Mouse (Mus musculus) midbrain, embryonic 13.5 days (tissue): ENCODE results near the gene Kmt2a. TPM values are rescaled to one million over a fixed set of nuclear protein-coding genes. Genes with fewer than 3 reads are reported as not detected.

Experiments used
- ATAC-seq: fragments of 200-750 bp; cut with Nextera tagmentation; 2 replicates; pipeline ENCODE4 v1.8.0; 2017; ENCODE audit warnings: mild to moderate bottlenecking, moderate TSS enrichment, moderate library complexity
- H3K27ac ChIP-seq: fragments of 300-500 bp; sonication (generic); 2 replicates; pipeline ENCODE4 v1.5.1; 2015; ENCODE audit warnings: inconsistent platforms, mild to moderate bottlenecking, moderate library complexity
- H3K27me3 ChIP-seq: fragments of 300-500 bp; sonication (generic); 2 replicates; pipeline ENCODE4 v1.6.1; 2015; ENCODE audit warnings: mild to moderate bottlenecking, inconsistent platforms
- H3K36me3 ChIP-seq: fragments of 300-500 bp; sonication (generic); 2 replicates; pipeline ENCODE4 v1.6.1; 2015; ENCODE audit warnings: mild to moderate bottlenecking, inconsistent platforms
- H3K4me1 ChIP-seq: fragments of 300-500 bp; sonication (generic); replicated peaks from 2 replicates; pipeline ENCODE4 v1.6.1; 2015; ENCODE audit warnings: inconsistent platforms
- H3K4me2 ChIP-seq: fragments of 300-500 bp; sonication (generic); replicated peaks from 2 replicates; pipeline ENCODE4 v1.6.1; 2015; ENCODE audit warnings: moderate library complexity, mild to moderate bottlenecking, inconsistent platforms
- H3K4me3 ChIP-seq: fragments of 300-500 bp; sonication (generic); replicated peaks from 2 replicates; pipeline ENCODE4 v1.5.1; 2015; ENCODE audit warnings: mild to moderate bottlenecking, inconsistent platforms
- H3K9ac ChIP-seq: fragments of 300-500 bp; sonication (generic); replicated peaks from 2 replicates; pipeline ENCODE4 v1.6.1; 2015; ENCODE audit warnings: mild to moderate bottlenecking, inconsistent platforms
- H3K9me3 ChIP-seq: fragments of 300-500 bp; sonication (generic); 2 replicates; pipeline ENCODE4 v1.6.1; 2016; ENCODE audit warnings: mild to moderate bottlenecking, inconsistent platforms
- WGBS: fragments of 180-500 bp; shearing (Covaris S2); methylation state at CpG from one replicate; pipeline ENCODE4 v1.1.7; 2015; 5-methylcytosine and 5-hydroxymethylcytosine counted together
- polyA plus RNA-seq: library from polyadenylated mRNA; unstranded; fragments of >200 nt; fragmentation: Nextera tagmentation; extraction: Ambion mirVana; gene quantifications from 2 replicates; pipeline ENCODE4 v1.2.1, GENCODE M21; 2015

Gene Kmt2a
- polyA plus RNA-seq, 1 experiment from 2014 or later: 24.7 TPM

DNA sequence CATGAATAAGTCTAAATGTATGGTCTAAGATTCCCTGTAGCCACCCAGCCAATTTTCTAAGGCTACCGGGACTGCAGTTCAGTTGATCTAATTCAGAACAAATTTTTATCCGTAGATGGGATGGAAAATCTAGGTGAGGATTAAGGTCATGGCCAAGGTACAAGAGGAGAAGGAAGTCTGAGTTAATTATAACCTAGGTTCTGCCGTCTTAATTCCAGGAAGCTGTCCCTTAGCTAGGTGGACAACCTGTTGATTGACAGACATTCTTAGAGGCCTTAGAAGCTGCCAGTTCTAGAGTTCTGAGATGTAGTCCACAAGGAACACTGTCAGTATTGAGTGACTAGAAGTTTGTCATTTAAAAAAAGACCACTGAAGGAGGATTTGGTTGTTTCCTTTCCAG lies 18.6 kb upstream of the Kmt2a start:
- H3K4me1 ChIP-seq: peaks cover 5% of the 10 kb centered on the region; the same call in 1 of the 2 replicates
- no peak overlapping the region for H3K4me3 ChIP-seq
- ATAC-seq: no peak
- no peaks in the 10 kb centered on the region for H3K9me3 ChIP-seq
- WGBS: 95% methylated on average over 3 of the region's 3 CpGs
- H3K4me2 ChIP-seq: no peak overlapping the region
- H3K36me3 ChIP-seq: no peaks in the 10 kb centered on the region
- H3K27ac ChIP-seq: no peak overlapping the region
- no peaks in the 10 kb centered on the region for H3K27me3 ChIP-seq
- no peak overlapping the region for H3K9ac ChIP-seq

DNA sequence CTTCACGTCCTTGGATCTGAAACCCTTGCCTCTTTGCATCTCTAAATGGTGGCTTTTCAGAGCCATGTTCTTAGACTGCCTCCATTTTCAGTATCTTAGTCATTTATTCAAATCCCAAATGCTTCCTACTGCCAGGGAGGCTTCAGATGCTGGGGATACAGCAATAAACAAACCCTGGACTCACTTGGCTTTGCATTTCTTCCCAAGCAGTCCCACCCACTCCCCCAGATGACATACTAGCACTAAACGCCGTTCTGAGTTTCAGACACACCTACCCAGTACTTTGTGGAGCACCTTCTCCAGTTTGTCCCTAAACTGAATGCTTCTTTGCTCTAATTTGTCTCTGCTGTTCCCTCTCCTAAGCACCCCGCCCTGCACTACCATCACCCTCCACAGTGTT lies 15.9 kb upstream of the Kmt2a start:
- peaks cover 5% of the 10 kb centered on the region; the same call in 1 of the 2 replicates for H3K4me1 ChIP-seq
- H3K9ac ChIP-seq: no peak overlapping the region
- ATAC-seq: no peak
- H3K4me3 ChIP-seq: no peak overlapping the region
- no peaks in the 10 kb centered on the region for H3K9me3 ChIP-seq
- H3K27ac ChIP-seq: no peak overlapping the region
- no peaks in the 10 kb centered on the region for H3K36me3 ChIP-seq
- no peak overlapping the region for H3K4me2 ChIP-seq
- H3K27me3 ChIP-seq: 0 out of 2 replicates have a peak, but pooled peaks cover 2% of the 10 kb centered on the region
- WGBS: 61% methylated on average over 4 of the region's 4 CpGs

DNA sequence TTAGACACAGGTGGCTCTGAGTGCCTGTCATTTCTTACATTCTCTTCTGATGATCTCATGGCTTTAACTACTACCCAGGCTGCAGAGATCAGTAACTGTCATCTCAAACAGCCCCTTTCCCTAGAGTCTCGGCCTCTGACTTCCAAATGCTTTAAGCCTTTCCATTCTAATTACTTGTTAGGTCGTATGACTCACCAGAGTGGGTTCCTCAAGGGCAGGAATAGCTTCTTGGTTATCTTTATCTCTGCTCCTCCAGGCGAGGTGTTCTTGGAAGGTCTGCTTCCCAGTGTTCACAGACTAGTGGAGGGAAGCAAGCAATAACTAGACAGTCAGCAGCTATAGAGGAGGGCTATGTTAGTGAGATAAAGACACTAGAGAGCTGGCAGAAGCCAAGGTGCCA lies 11.6 kb upstream of the Kmt2a start:
- ATAC-seq: no peak
- WGBS: 73% methylated on average over 3 of the region's 3 CpGs
- H3K4me2 ChIP-seq: no peak overlapping the region

DNA sequence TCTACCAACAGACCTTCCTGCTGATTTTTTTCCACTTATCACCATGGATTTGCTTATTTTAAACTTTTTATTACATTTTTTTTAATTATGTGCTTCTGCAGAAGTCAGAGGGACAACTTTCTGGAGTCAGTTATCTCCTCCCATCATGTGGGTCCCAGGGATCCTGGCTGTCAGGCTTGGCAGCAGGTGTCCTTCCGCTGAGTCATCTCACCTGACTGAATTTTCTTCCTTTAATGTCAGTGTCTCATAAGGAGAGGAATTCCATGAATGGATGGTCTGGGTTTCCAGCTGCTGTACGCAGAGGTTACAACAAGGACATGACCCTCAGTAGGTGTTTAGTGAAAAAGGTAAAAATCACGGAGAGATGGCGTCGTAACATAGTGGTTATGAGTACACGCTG lies 10.1 kb upstream of the Kmt2a start:
- Histone ChIP-seq H3K4me2 (no peak overlapping the region), H3K27me3 (0 out of 2 replicates have a peak, but pooled peaks cover 2% of the 10 kb centered on the region), H3K9ac (no peak overlapping the region), H3K4me3 (no peak overlapping the region), H3K9me3 (no peaks in the 10 kb centered on the region), H3K27ac (no peak overlapping the region), H3K4me1 (no peaks in the 10 kb centered on the region), H3K36me3 (no peaks in the 10 kb centered on the region)
- WGBS: 87% methylated on average over 6 of the region's 6 CpGs
- ATAC-seq: no peak

More for the DNA sequence above, 11.6 kb upstream of the Kmt2a start:
- no peaks in the 10 kb centered on the region for H3K9me3 ChIP-seq
- no peak overlapping the region for H3K27ac ChIP-seq
- no peaks in the 10 kb centered on the region for H3K36me3 ChIP-seq
- no peak overlapping the region for H3K9ac ChIP-seq
- 0 out of 2 replicates have a peak, but pooled peaks cover 2% of the 10 kb centered on the region for H3K27me3 ChIP-seq
- H3K4me1 ChIP-seq: peaks cover 5% of the 10 kb centered on the region; the same call in 1 of the 2 replicates
- H3K4me3 ChIP-seq: no peak overlapping the region

DNA sequence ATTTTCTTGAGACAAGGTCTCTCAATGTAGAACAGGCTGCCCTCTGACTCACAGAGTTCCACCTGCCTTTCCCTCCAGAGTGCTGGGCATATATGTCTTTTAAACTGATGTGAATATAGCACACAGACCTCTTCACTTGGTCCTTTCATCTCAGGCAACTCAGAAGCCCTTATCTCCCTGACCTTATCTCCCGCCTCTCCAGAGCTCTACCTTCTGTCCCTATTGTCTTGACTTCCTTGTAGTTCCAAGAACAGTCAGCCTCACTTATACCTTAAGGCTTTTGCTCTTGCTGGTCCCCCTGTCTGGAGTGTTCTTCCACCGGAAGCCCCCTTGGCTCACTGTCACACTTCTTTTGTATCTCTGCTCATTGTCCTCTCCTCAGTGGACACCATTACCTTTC lies 9.0 kb upstream of the Kmt2a start:
- H3K36me3 ChIP-seq: no peaks in the 10 kb centered on the region
- no peak overlapping the region for H3K4me3 ChIP-seq
- H3K27ac ChIP-seq: no peak overlapping the region
- no peaks in the 10 kb centered on the region for H3K4me1 ChIP-seq
- 0 out of 2 replicates have a peak, but pooled peaks cover 2% of the 10 kb centered on the region for H3K27me3 ChIP-seq
- no peak overlapping the region for H3K9ac ChIP-seq
- no peak for ATAC-seq
- no peak overlapping the region for H3K4me2 ChIP-seq
- no peaks in the 10 kb centered on the region for H3K9me3 ChIP-seq
- 55% methylated on average over 2 of the region's 2 CpGs for WGBS

DNA sequence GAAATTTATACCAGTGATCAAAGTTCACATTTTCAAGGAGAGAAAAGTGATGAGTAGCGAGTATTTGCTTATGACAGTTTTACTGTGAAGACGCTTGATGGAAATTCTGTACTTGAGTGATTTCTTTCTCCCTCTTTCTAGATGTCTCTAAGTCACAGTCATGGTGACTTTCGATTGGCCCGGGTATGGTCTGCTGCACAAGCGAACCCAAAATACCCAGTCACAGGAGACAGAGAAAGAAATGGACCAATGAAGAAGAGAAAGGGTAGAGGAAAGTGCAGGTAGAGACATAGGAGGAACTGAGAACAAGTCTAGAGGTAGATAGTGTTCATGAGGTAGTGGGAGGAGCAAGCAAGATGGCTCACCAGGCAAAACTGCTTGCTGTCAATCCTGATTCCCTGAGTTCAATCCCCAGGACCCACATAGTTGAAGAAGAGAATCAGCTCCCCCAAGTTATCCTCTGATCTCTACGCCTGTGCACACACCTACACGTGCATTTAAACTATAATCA lies 7.1 kb upstream of the Kmt2a start:
- no peak for ATAC-seq
- Histone ChIP-seq H3K4me3 (no peak overlapping the region), H3K36me3 (no peaks in the 10 kb centered on the region), H3K4me1 (peaks cover 3% of the 10 kb centered on the region; the same call in 1 of the 2 replicates), H3K4me2 (no peak overlapping the region), H3K27me3 (no peaks in the 10 kb centered on the region), H3K27ac (no peak overlapping the region), H3K9me3 (no peaks in the 10 kb centered on the region), H3K9ac (no peak overlapping the region)
- 84% methylated on average over 7 of the region's 7 CpGs for WGBS

DNA sequence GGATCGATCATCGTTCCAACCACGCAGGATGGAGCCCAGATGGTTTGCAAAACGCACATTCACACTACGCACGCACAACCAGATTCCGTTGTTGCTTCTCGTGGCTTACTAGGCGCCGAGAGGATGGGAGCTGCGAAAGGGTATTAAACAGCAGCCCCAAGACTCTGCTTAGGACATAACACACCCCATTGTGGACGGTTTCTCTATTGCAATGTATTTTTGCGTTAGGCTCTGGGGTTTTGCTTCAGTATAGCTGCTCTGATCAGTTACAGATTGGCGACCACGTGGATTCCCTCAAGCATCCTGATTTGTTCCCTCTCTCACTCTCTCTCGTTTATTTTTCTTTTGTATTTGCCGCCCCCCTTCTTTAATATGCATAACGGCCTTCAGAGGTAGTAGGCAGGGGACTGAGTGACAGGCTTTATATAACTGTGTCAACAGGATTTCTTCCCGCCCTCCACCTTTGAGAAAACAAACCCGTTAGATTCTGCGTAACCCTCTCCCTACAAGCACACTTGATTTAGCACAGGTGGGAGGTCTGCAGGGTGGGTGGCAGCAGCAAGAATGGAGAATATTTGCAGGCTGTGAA lies 2.0 kb upstream of the Kmt2a start:
- Histone ChIP-seq H3K4me1 (peaks cover 24% of the 10 kb centered on the region), H3K27ac (peak overlapping the region; percentile 100), H3K36me3 (no peaks in the 10 kb centered on the region), H3K27me3 (no peaks in the 10 kb centered on the region), H3K4me3 (peak overlapping the region; percentile 98), H3K4me2 (peak overlapping the region; percentile 91), H3K9me3 (no peaks in the 10 kb centered on the region), H3K9ac (peak overlapping the region; percentile 98)
- ATAC-seq: peak; percentile 31
- 0% methylated on average over 21 of the region's 21 CpGs for WGBS

DNA sequence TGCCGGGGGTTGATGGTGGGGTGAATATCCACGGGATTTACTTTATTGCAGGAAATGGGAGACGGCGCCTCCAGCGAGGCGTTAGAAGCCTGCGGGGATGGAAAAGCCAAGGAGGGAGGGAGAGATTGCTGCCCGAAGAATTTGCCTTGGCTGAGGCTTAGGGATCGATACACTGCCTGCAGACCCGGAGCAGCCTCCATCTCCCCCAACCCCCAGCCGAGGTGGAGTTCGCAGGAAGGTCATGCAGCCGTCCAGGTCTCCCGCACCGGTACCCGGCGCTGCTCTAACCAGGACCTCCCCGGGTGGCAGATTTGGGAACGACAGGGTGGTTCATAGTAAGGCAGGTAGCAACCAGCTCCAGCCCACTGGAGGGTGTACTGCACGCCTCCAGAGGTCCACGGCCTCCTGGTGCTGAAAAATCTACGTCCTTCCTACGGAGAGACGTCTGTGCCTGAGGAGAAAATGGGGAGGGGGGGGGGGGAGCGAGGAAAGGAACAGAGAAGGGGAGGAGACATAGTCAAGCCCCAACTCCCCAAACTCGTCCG lies 1.4 kb upstream of the Kmt2a start:
- Histone ChIP-seq H3K4me3 (peak overlapping the region; percentile 98), H3K9me3 (no peaks in the 10 kb centered on the region), H3K27ac (peak overlapping the region; percentile 100), H3K27me3 (no peaks in the 10 kb centered on the region), H3K9ac (peak overlapping the region; percentile 98), H3K4me1 (peaks cover 30% of the 10 kb centered on the region), H3K36me3 (no peaks in the 10 kb centered on the region), H3K4me2 (peak overlapping the region; percentile 91)
- WGBS: under 1% methylated on average over 26 of the region's 27 CpGs
- peak; percentile 72 for ATAC-seq

DNA sequence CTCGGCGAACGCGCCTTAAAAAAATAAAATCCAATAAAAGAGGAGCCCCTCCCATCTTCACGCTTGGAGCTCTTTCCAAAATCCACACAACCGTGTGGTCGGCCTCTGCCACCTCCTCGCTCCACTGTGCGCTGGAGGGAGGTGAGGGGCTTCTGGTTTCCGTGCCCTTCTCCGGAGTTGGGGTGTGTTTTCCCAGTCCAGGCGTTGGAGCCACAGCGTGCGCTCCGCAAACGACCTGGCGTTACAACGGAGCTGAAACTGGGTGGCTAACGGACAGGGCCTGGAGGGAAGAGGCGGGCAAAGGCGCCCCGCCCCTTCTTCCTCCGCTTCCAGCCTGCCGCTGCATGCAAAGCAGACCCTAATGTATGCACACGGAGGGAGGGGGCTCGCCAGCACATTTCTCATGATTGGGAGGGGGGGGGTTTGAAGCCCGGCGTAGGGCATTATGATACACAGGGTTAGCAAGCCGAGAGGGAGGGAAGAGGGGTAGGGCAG lies 892 bp upstream of the Kmt2a start:
- WGBS: under 1% methylated on average over 29 of the region's 29 CpGs
- peak overlapping the region; percentile 98 for H3K4me3 ChIP-seq

DNA sequence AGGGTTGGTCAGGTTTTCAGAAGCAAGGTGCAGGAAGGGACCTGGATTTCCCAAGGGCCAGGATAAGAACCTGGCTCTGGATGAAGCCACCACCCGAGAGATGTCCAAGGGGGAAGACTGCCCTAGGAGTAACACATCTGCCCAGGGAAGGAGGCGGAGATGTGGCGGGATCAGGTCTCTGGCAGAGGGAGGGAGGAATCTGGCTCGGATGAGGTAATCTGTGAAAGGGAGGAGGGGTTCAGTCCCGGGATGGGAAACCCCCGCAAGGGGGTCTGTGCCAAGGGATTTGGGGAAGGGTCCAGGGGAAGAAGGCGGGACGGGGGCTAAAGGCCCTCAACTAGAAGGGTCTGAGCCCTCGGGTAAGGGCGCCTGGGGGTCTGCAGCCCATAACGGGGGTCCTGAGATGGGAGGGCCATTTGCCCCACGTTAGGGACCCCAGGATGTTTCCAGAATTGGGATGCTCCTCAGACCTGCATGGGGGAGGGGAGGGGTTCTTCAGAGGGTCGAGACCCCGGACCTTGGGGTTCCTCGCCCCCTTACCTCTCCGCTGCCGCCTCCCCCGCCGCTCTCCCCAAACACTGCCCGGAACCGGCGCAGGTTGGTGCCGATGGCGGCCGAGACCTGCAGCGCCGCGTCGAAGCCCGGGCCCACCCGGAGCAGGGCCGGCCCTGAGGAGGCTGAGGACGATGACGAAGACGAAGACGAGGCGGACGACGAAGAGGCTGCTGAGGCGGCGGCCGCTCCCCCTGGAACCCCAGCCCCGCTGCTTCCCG lies 601 bp downstream of the Kmt2a start:
- ATAC-seq: peak; percentile 31
- peak overlapping the region; percentile 100 for H3K27ac ChIP-seq
- WGBS: 0% methylated on average over 42 of the region's 44 CpGs
- peak overlapping the region; percentile 98 for H3K4me3 ChIP-seq
- peak overlapping the region; percentile 98 for H3K9ac ChIP-seq
- peaks cover 50% of the 10 kb centered on the region for H3K4me1 ChIP-seq
- H3K27me3 ChIP-seq: no peaks in the 10 kb centered on the region
- no peaks in the 10 kb centered on the region for H3K36me3 ChIP-seq
- H3K9me3 ChIP-seq: no peaks in the 10 kb centered on the region
- peak overlapping the region; percentile 98 for H3K4me2 ChIP-seq

More for the DNA sequence above, 892 bp upstream of the Kmt2a start:
- H3K4me2 ChIP-seq: peak overlapping the region; percentile 91
- H3K27ac ChIP-seq: peak overlapping the region; percentile 100
- no peaks in the 10 kb centered on the region for H3K27me3 ChIP-seq
- peaks cover 35% of the 10 kb centered on the region for H3K4me1 ChIP-seq
- H3K9ac ChIP-seq: peak overlapping the region; percentile 98
- peak; percentile 80 for ATAC-seq
- no peaks in the 10 kb centered on the region for H3K36me3 ChIP-seq
- no peaks in the 10 kb centered on the region for H3K9me3 ChIP-seq

DNA sequence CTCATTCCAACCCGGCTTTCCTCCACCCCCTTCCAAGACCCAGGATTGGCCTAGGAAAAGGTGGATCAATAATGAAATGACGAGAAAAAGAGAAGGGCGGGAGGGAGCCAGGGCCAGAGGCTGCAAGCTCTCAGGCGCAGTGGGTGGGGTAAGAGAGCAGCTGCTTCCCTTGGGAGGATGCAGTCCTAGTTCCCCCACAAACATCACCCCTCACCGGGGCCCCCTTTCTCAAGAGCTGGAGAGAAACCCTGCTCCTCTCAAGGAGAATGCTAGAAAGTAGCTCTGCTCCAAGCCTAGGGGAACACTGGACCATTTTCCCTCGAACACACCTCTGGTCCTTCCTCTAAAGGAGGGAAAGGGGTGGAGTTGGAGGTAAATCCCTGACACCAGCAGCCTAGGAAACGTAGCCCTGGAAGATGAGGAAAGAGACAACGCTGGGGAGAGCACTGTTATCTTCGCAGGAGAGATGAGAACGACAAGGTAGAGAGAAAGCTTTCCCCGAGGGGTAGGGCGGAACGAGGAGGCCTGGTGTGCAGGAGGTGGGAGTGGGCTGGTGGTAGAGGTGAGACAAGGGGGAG lies 1.3 kb downstream of the Kmt2a start:
- WGBS: 1% methylated on average over 13 of the region's 13 CpGs
- Histone ChIP-seq H3K36me3 (no peaks in the 10 kb centered on the region), H3K9ac (peak overlapping the region; percentile 98), H3K4me3 (peak overlapping the region; percentile 98), H3K4me2 (peak overlapping the region; percentile 98), H3K9me3 (no peaks in the 10 kb centered on the region), H3K27me3 (no peaks in the 10 kb centered on the region), H3K4me1 (peaks cover 56% of the 10 kb centered on the region), H3K27ac (peak overlapping the region; percentile 100)
- ATAC-seq: no peak
